Mouse (Mus musculus) forebrain, embryonic 10.5 days (tissue): ENCODE measurements around the gene Rbks. TPM values are rescaled to one million over a fixed set of nuclear protein-coding genes. Genes with fewer than 3 reads are reported as not detected.
A peak's percentile ranks its signal among the peaks of the same experiment; 100 is the strongest.

Experiments
- DNase-seq: peaks from one replicate; pipeline ENCODE4 v3.0.0-alpha.2; 2017; ENCODE audit warnings: low spot score; ENCODE audit errors: extremely low spot score
- H3K27ac ChIP-seq: fragments of 300-500 bp; sonication (generic); 2 replicates; pipeline ENCODE4 v1.5.1; 2016; ENCODE audit warnings: mild to moderate bottlenecking
- H3K27me3 ChIP-seq: fragments of 300-500 bp; sonication (generic); 2 replicates; pipeline ENCODE4 v1.6.1; 2016; ENCODE audit warnings: mild to moderate bottlenecking; ENCODE audit not compliant: poor library complexity, severe bottlenecking
- H3K36me3 ChIP-seq: fragments of 300-500 bp; sonication (generic); replicated peaks from 2 replicates; pipeline ENCODE4 v1.6.1; 2016; ENCODE audit warnings: mild to moderate bottlenecking, moderate library complexity
- H3K4me1 ChIP-seq: fragments of 300-500 bp; sonication (generic); 2 replicates; pipeline ENCODE4 v1.6.1; 2016
- H3K4me3 ChIP-seq: fragments of 300-500 bp; sonication (generic); 2 replicates; pipeline ENCODE4 v1.5.1; 2016; ENCODE audit warnings: mild to moderate bottlenecking, moderate library complexity
- H3K9me3 ChIP-seq: fragments of 300-500 bp; sonication (generic); 2 replicates; pipeline ENCODE4 v1.6.1; 2016; ENCODE audit warnings: mild to moderate bottlenecking, moderate library complexity
- WGBS: fragments of 180-500 bp; shearing (Covaris S2); methylation state at CpG from one replicate; pipeline ENCODE4 v1.1.7; 2016; 5-methylcytosine and 5-hydroxymethylcytosine counted together
- polyA plus RNA-seq: library from polyadenylated mRNA; unstranded; fragments of >200 nt; fragmentation: Nextera tagmentation; extraction: Ambion mirVana; gene quantifications from 2 replicates; pipeline ENCODE4 v1.2.1, GENCODE M21; 2016

The Rbks gene
- polyA plus RNA-seq, 1 experiment from 2014 or later = 5.7 TPM

- no peak for DNase-seq
Measured at GRCm38 (mm10) chr5:31704971-31705370, 7.5 kb upstream of the Rbks start.

DNA sequence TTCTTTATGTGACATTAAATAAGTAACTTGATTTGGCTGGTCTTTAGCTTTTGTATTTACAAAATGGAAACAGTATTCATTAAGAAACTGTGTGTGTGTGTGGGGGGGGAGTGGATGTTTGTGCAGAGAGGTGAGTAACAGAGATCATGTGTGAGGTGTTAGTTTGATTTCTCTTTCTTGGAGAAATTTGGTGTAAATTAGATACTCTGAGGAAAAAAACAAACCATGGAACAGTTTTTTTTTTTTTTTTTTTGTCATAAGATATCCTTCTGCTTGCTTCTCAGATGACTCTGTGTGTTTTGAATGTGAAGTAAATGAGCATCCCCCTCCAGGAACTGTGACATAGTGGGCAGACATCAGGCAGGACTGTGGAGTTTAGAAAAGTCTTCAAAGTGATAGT is 2.0 kb upstream of the Rbks start:
- Histone ChIP-seq H3K27me3 (no peaks in the 10 kb centered on the region), H3K4me1 (peaks cover 18% of the 10 kb centered on the region), H3K4me3 (no peak overlapping the region), H3K27ac (no peak overlapping the region), H3K9me3 (no peaks in the 10 kb centered on the region), H3K36me3 (peaks cover 13% of the 10 kb centered on the region)
- DNase-seq = no peak

More at GRCm38 (mm10) chr5:31704971-31705370, 7.5 kb upstream of the Rbks start:
- no peaks in the 10 kb centered on the region for H3K4me1 ChIP-seq
- H3K36me3 ChIP-seq = peaks cover 28% of the 10 kb centered on the region
- no peaks in the 10 kb centered on the region for H3K9me3 ChIP-seq
- WGBS = 90% methylated on average over 5 of the region's 5 CpGs
- no peak overlapping the region for H3K4me3 ChIP-seq
- no peak overlapping the region for H3K27ac ChIP-seq
- no peaks in the 10 kb centered on the region for H3K27me3 ChIP-seq

- Histone ChIP-seq H3K4me1 (peaks cover 18% of the 10 kb centered on the region), H3K36me3 (peaks cover 9% of the 10 kb centered on the region), H3K4me3 (peak overlapping the region; percentile 84; the same call in 1 of the 2 replicates), H3K9me3 (no peaks in the 10 kb centered on the region), H3K27ac (no peak overlapping the region), H3K27me3 (no peaks in the 10 kb centered on the region)
- 65% methylated on average over 4 of the region's 4 CpGs for WGBS
- DNase-seq = no peak
Measured at GRCm38 (mm10) chr5:31698931-31699330, 1.5 kb upstream of the Rbks start.

GRCm38 (mm10) chr5:31698297-31698726 is 885 bp upstream of the Rbks start:
- 0 out of 2 replicates have a peak, but pooled peaks cover 5% of the 10 kb centered on the region for H3K36me3 ChIP-seq
- peak; percentile 74 for DNase-seq
- H3K4me3 ChIP-seq = peak overlapping the region; percentile 84
- no peaks in the 10 kb centered on the region for H3K9me3 ChIP-seq
- 7% methylated on average over 16 of the region's 16 CpGs for WGBS
- H3K27me3 ChIP-seq = no peaks in the 10 kb centered on the region
- peak overlapping the region; percentile 93 for H3K27ac ChIP-seq
- H3K4me1 ChIP-seq = peaks cover 18% of the 10 kb centered on the region

DNA sequence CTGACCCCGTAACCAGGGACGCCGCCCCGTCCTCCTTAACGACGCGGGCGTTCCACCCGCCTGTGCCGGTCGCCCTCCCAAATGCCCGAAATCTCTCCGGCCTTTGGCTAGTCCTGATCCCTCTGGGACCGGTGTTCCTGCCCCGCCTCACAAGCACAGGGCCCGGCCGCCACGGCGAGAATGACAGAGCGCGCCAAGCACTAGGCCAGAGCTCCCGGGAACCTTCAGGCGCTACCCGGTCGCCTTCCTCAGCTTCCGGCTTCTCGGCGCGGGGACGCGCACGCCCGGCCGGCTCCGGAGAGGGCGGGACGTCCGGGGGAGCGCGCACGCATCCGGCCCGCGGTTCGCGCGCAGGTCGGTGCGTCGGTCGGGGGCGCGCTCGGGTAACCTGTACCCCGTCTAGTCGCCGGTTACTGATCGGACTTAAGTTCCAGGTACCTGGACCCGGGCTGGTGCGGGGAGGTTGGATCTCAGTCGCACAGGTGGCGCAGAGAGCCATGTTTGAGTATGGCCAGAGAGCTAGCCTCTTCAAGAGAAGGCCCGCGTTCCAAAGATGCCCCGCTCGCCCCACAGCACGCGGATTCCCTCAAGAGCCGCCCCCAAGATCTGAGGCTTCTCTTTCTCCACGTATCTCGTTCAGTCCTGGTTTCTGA is 343 bp upstream of the Rbks start, which contains the start of gene Babam2:
Gene Babam2, plus strand, starts transcription at position 41 of the 653 bp plus-strand sequence.
- peak within 1 kb of the TSS; percentile 84 for H3K4me3 ChIP-seq
- peak within 1 kb of the TSS; percentile 93 for H3K27ac ChIP-seq
- H3K9me3 ChIP-seq = no peaks in the 10 kb centered on the region
- peaks cover 18% of the 10 kb centered on the region for H3K4me1 ChIP-seq
- H3K36me3 ChIP-seq = no peaks in the 10 kb centered on the region
- peak; percentile 88 for DNase-seq
- under 1% methylated on average over 71 of the region's 71 CpGs for WGBS
- H3K27me3 ChIP-seq = no peaks in the 10 kb centered on the region

DNA sequence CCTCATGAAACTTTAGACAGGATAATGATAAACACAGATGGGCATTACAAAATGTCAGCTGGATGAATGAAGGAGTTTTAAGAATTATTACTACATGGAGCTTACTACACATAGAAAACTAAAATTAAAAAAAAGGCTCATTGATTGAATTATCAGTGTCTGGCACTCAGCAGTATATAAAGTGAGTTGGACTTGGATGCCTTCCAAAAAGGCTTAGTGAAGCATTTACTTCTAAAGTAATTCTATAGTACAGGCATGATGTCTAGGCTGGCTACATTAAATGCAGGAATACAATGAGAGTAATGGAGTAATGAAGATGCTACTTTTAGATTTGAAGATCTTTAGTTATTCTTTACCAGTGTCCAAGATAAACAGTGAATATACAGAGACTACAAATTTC is 4.2 kb downstream of the Rbks start:
- no peaks in the 10 kb centered on the region for H3K36me3 ChIP-seq
- no peak for DNase-seq
- H3K27me3 ChIP-seq = no peaks in the 10 kb centered on the region
- peaks cover 7% of the 10 kb centered on the region for H3K4me1 ChIP-seq
- no peak overlapping the region for H3K4me3 ChIP-seq
- no peaks in the 10 kb centered on the region for H3K9me3 ChIP-seq
- no peak overlapping the region for H3K27ac ChIP-seq

DNA sequence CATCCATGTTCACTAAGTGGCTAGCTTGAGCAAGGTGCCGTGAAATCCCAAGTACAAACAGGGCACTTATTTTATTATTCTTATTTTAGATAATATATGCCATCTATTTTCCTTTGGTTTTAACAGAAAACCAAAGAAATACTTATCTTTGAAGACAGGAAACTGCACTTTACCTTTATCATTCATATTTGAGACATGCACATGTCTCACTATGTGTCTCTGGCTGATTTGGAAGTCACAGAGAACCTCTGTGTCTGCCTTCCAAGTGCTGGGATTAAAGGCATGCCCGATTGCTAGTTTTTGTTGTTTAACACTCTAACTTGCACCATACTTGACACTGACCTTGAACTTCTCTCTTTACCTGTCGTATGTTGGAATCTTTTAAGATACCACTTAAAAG is 9.5 kb downstream of the Rbks start:
- no peaks in the 10 kb centered on the region for H3K4me1 ChIP-seq
- no peaks in the 10 kb centered on the region for H3K27me3 ChIP-seq
- H3K36me3 ChIP-seq = no peaks in the 10 kb centered on the region
- DNase-seq = no peak
- no peaks in the 10 kb centered on the region for H3K9me3 ChIP-seq
- H3K4me3 ChIP-seq = no peak overlapping the region
- no peak overlapping the region for H3K27ac ChIP-seq
- WGBS = 95% methylated on average over 3 of the region's 3 CpGs

GRCm38 (mm10) chr5:31686040-31686439 is 11.4 kb downstream of the Rbks start:
- DNase-seq = no peak
- Histone ChIP-seq H3K27ac (no peak overlapping the region), H3K36me3 (no peaks in the 10 kb centered on the region), H3K4me3 (no peak overlapping the region), H3K27me3 (no peaks in the 10 kb centered on the region), H3K4me1 (no peaks in the 10 kb centered on the region), H3K9me3 (no peaks in the 10 kb centered on the region)
- 53% methylated on average over 2 of the region's 2 CpGs for WGBS

DNA sequence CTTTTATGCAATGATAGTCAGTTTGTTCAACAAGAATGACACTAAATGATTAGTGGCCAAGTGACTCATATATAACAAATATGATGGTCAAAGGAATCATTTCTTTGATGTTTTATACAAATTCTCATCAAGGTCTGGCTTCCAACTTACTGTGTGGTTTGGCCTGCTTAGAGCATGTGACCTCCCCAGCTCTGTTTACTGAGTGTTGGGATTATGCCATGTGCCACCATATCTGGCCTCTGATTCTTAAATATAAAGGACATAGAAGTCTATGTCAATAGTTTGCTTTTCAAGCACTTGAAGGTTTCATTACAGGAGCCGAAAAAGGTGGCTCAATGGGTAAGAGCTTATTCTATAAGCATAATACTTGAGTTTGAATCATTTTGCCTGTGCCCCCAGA is 15.1 kb downstream of the Rbks start:
- no peaks in the 10 kb centered on the region for H3K27me3 ChIP-seq
- no peak overlapping the region for H3K27ac ChIP-seq
- DNase-seq = no peak
- H3K9me3 ChIP-seq = no peaks in the 10 kb centered on the region
- H3K36me3 ChIP-seq = no peaks in the 10 kb centered on the region
- 93% methylated on average over 1 of the region's 1 CpGs for WGBS
- H3K4me3 ChIP-seq = no peak overlapping the region
- no peaks in the 10 kb centered on the region for H3K4me1 ChIP-seq

DNA sequence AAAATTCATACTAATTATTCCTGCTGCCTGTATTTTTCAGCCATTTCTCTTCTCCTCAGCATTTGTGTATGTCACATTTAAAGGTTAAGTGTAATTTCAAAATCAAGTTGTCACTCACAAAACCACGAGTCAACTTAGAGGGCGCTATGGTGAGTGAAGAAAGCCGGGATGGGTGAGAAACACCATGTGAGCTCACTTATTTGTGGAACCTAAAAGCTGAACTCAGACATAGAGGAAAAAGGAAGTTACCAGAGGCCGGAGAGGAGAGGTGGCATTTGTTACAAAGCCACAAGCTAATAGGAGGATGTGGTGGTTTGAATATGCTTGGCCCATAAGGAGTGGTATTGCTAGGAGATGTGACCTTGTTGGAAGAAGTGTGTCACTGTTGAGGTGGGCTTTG is 17.2 kb downstream of the Rbks start:
- H3K27me3 ChIP-seq = no peaks in the 10 kb centered on the region
- no peak overlapping the region for H3K27ac ChIP-seq
- no peaks in the 10 kb centered on the region for H3K4me1 ChIP-seq
- no peaks in the 10 kb centered on the region for H3K9me3 ChIP-seq
- H3K4me3 ChIP-seq = no peak overlapping the region
- no peak for DNase-seq
- H3K36me3 ChIP-seq = no peaks in the 10 kb centered on the region
- WGBS = 81% methylated on average over 4 of the region's 4 CpGs

DNA sequence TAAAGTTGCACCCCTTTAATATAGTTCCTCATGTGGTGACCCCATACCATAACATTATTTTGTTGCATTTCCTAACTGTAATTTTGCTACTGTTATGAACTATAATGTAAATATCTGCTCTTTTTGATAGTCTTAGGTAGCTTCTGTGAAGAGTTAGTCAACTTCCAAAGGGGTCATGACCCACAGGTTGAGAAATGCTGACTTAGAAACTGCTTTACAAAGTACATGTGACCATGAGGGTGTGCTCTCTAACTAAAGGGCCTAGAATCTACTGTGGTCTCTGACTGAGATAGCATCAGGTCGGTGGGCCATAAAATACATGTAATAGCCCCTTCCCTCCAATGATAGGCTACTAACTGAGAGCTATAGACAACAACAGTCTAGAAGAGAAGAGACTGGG is 19.4 kb downstream of the Rbks start:
- WGBS = 72% methylated on average over 1 of the region's 1 CpGs
- H3K27ac ChIP-seq = no peak overlapping the region
- no peaks in the 10 kb centered on the region for H3K36me3 ChIP-seq
- no peak for DNase-seq
- no peaks in the 10 kb centered on the region for H3K4me1 ChIP-seq
- no peak overlapping the region for H3K4me3 ChIP-seq
- no peaks in the 10 kb centered on the region for H3K9me3 ChIP-seq
- no peaks in the 10 kb centered on the region for H3K27me3 ChIP-seq

DNA sequence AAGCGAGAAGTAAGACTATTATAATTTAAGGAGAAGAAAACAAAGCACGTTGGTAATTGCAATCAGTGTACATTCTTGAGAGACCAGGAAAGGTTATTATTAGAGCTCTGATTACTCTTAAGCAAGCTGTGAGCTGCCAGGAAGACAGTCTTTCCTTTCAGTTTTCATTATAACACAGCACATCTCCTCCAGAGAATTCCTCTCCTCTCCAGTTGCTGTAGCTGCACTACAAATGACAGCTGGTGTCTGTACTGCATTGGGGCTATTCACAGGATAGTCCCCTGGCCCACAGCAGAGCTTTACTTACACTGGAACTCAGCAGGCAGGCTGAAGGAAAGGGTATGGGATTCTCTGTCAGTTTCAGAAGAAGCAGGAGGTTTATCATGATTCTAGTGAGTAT is 24.0 kb downstream of the Rbks start:
- Histone ChIP-seq H3K4me1 (no peaks in the 10 kb centered on the region), H3K9me3 (no peaks in the 10 kb centered on the region), H3K27ac (no peak overlapping the region), H3K27me3 (no peaks in the 10 kb centered on the region), H3K36me3 (no peaks in the 10 kb centered on the region), H3K4me3 (no peak overlapping the region)
- DNase-seq = no peak
- WGBS = 85% methylated on average over 2 of the region's 2 CpGs

DNA sequence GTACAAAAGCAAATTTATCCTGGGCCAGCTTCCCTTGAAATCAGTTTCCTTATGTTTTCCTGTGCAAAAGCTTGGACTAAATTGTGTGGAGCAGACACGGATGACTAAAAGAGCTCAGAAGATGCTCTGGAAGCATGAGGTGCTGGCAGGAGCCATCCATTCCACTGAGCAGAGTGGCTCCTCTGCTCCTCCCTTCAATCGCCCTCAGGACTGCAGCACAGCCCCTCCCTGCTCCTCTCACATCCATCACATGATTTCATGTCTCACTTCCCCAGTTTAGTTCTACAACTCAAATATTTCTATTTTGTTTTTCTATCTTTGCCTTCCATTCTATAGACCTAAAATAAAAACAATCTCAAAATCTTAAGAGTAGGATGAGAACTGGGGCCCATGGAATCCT is 26.3 kb downstream of the Rbks start:
- no peaks in the 10 kb centered on the region for H3K36me3 ChIP-seq
- H3K27ac ChIP-seq = no peak overlapping the region
- 73% methylated on average over 2 of the region's 2 CpGs for WGBS

GRCm38 (mm10) chr5:31669984-31670383 is 27.4 kb downstream of the Rbks start:
- no peaks in the 10 kb centered on the region for H3K9me3 ChIP-seq
- no peaks in the 10 kb centered on the region for H3K4me1 ChIP-seq
- no peaks in the 10 kb centered on the region for H3K27me3 ChIP-seq
- WGBS = 80% methylated on average over 5 of the region's 5 CpGs
- no peak overlapping the region for H3K4me3 ChIP-seq
- H3K36me3 ChIP-seq = no peaks in the 10 kb centered on the region
- no peak for DNase-seq
- no peak overlapping the region for H3K27ac ChIP-seq

More for the DNA sequence above, 26.3 kb downstream of the Rbks start:
- Histone ChIP-seq H3K27me3 (no peaks in the 10 kb centered on the region), H3K4me1 (no peaks in the 10 kb centered on the region), H3K4me3 (no peak overlapping the region), H3K9me3 (no peaks in the 10 kb centered on the region)
- no peak for DNase-seq
